Mouse (Mus musculus): ENCODE data around the gene Catsperg1.
"Not testable (repeated sequence)": the region's sequence is repeated elsewhere in the genome, so short reads cannot be mapped to it uniquely, and the experiment has no call there.

Gene Catsperg1

GRCm38 (mm10) chr7:29228202-29228601 lies 14.4 kb upstream of the Catsperg1 start:
- no peak for DNase-seq

- no peak for DNase-seq
These were observed 11.7 kb upstream of the Catsperg1 start for GRCm38 (mm10) chr7:29225520-29225919.

DNA sequence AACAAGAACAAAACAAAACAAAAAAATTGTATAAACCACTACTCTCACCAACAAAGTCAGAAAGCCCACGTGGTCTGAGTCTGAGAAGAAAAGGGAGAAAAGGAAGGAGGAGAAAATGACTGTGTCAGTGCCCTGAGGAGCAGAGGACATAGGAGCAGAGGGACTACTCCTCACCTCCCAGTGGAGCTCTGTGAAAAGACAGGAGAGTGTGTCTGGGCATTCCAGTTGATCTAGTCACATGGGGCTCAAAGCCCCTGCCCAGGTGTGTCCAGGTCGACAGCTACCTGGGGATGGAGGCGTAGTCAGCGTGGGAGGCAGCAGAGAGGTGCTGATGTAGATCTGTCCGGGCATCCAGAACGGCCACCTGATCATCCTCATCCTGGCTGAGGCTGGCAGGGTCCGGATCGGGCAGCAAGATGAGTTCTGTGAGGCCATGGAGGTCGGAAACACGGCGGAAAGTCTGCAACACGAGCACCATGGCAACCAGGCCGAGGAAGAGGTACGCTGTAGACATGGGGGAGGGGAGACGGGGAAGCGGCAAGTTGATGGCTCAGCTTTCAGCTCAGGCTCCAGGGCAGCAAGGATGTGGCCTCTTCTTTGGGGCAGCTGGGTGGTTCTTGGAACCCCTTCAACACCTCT lies 11.0 kb upstream of the Catsperg1 start:
- no peak for DNase-seq

- no peak for DNase-seq
These were observed 1.0 kb upstream of the Catsperg1 start for GRCm38 (mm10) chr7:29214846-29215245.

DNA sequence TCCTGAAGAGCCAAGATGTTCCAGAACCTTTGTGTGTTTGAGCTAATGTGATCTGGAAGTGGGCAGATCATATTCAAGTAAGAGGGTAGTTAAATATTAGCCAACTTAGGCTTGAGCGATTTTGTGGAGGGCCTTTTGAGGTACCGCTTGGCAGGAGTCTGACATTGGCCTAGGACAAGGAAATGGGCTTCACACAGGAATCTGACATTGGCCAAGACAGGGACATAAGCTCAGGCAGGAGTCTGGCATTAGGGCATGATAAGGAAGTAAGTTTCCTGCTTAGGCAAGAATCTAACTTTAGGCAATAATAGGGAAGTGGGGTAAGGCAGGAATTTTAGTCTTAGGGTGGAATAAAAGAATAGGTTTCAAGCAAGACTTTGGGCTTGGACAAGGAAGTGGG lies 401 bp upstream of the Catsperg1 start:
- no peak for DNase-seq

DNA sequence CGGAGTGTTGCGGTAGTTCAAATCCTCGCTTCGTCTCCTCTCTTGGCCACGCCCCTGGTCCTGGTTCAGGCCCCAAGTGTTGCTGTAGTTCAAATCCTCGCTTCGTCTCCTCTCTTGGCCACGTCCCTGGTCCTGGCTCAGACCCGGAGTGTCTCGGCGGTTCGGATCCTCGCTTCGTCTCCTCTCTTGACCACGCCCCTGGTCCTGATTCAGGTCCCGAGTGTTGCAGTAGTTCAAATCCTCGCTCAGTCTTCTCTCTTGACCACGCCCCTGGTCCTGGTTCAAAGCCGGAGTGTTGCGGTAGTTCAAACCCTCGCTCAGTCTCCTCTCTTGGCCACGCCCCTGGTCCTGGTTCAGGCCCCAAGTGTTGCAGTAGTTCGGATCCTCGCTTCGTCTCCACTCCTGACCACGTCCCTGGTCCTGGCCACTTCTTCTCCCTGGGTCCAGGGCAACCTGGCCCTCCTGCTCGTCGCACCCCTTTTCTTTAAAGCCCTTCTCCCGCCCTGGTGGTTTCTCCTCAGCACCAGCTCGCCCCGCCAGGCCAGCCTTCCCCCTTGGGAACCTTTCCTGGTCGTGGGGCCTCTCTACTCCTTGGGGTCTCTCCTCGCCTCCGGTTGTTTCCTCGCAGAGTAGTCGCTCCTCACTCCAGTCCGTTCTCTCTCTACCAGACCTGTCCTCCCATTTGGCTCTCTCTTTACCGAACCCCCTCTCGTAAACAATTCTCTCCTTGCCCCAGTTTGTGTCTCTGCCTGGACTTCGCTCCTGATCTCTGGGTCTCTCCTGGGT lies 867 bp downstream of the Catsperg1 start:
- not testable (repeated sequence) for DNase-seq

- peak; percentile 15 to 34 for DNase-seq
These were observed 1.6 kb downstream of the Catsperg1 start for GRCm38 (mm10) chr7:29212199-29212765.

- DNase-seq, result peak; percentile 94
These were observed 2.2 kb downstream of the Catsperg1 start for GRCm38 (mm10) chr7:29211415-29212198.

DNA sequence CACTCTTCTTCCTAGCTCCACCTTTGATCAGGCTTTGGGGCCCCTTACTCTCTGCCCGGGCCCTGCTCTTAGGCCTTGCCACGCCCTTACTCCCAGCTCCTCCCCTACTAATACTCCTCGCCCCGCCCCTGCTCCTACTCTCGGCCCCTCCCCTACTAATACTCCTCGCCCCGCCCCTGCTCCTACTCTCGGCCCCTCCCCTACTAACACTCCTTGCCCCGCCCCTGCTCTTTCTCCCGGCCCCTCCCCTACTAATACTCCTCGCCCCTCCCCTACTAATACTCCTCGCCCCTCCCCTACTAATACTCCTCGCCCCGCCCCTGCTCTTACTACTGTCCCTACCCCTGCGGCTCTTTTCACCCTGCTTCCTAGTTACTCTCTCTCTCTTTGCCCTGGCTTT lies 2.8 kb downstream of the Catsperg1 start:
- DNase-seq, result peak in 1 of 2 experiments; percentile 48

- DNase-seq, result no peak
These were observed 11.3 kb downstream of the Catsperg1 start for GRCm38 (mm10) chr7:29202577-29202976.

- not testable (repeated sequence) for DNase-seq
These were observed 19.6 kb downstream of the Catsperg1 start for GRCm38 (mm10) chr7:29194230-29194629.

GRCm38 (mm10) chr7:29181323-29181722 lies 32.5 kb downstream of the Catsperg1 start:
- not testable (repeated sequence) for DNase-seq

GRCm38 (mm10) chr7:29180854-29181236 lies 33.0 kb downstream of the Catsperg1 start:
- no peak for DNase-seq

- peak; percentile 98 to 99 for DNase-seq
These were observed 33.6 kb downstream of the Catsperg1 start, which contains the start of gene Psmd8 for GRCm38 (mm10) chr7:29180077-29180853. Gene Psmd8, minus strand, starts transcription at chr7:29180701.

GRCm38 (mm10) chr7:29179323-29179722 lies 34.5 kb downstream of the Catsperg1 start:
- DNase-seq, result no peak

DNA sequence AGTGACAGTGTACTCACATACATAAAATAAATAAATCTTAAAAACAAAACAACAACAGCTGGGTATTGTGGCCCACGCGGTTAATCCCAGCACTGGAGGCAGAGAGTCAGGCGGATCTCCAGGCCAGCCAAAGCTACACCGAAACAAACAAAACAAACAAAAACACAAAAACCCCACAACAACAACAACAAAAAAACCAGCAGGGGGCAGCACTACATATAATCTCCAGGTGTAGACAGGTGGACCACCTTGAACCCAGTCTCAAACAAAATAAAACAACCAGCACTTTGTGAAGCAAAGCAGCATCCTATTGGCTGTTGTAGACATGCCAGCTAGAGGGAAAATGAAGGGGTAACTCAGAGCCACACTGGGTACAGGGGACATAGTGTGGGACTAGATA lies 35.7 kb downstream of the Catsperg1 start:
- DNase-seq, result no peak

DNA sequence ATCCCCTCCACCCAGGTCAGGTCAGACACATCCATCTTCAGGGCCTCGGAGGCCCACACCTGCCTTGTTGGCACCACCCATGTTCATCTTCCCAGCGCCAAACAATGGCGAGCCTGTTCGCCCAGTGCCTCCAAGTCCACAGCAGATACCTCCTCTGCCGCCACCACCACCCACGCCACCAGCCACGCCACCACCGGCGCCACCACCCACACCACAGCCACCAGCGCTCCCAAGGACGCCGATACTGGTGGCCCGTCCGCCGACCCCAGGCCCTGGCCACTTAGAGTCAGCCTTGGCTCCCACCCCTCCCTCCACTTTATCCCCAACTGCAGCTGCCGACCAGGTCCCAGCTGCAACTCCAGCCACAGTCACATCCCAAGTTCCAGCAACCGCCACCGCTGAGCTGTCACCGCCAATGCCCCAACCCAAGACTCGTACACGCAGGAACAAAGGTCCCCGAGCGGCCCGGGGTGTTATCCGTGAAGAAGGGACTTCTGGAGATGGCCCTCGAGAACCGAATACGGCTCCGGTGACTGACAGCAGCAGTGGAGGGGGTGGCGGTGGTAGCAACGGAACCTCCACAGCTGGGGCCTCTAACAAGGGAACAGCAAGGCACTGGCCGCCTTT lies 41.3 kb downstream of the Catsperg1 start:
- DNase-seq, result no peak

GRCm38 (mm10) chr7:29171562-29172097 lies 42.2 kb downstream of the Catsperg1 start:
- DNase-seq, result no peak

DNA sequence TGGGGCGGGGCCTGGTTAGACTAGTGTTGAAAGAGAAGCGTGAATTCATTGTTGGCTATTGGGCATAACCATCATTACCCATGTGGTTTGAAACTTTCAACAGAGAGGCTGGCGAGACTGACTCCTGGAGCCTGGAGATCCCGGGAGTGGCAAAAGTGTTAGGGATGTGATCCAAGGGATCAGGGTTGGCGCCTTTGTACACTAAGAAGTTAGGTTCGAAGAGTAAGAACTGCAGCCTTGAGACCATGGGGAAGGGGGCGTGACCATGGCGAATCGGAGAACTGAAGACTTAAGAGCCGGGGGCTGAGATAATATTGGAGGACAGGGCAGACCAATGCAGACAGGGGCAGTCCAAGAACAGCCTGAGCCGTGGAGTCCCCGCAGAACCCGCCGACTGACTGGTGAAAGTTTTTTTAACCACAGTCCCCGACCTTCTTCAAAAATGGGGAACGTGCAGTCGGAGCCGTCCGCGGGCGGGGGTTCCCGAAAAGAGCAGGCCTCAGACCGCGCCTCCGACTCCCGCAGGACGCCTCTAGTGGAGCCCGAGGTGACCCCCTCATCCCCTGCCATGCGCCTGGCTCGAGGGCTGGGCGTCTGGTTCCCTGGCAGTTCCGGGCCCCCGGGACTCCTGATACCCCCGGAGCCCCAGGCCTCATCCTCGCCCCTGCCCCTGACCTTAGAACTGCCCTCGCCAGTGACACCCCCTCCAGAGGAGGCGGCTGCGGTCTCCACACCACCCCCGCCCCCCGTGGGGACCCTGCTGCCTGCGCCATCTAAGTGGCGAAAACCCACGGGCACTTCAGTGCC lies 42.9 kb downstream of the Catsperg1 start:
- no peak for DNase-seq

- peak; percentile 84 to 85 for DNase-seq
These were observed 43.6 kb downstream of the Catsperg1 start, which contains the start of the genes Ggn and Spred3 for GRCm38 (mm10) chr7:29170066-29170754. Gene Ggn, plus strand, starts transcription at chr7:29170210. Gene Spred3, minus strand, starts transcription at chr7:29170411.

All from lung, adult 18-20 months (tissue).